Mouse (Mus musculus) CH12.LX (cell line): ENCODE results near the gene Pcsk7.

ENCODE experiments used
- CHD2 ChIP-seq: IDR thresholded peaks from 2 replicates; pipeline ENCODE4 v1.6.1; 2011; ENCODE audit warnings: low read length, improper control_type of control experiment
- CTCF ChIP-seq, 2 experiments: IDR thresholded peaks in 1 of 2; conservative IDR thresholded peaks in 1 of 2; 2 replicates each; pipeline ENCODE4 v1.5.1; 2011 to 2012; ENCODE audit warnings: low read depth in 2 of 2, low read length in 2 of 2, improper control_type of control experiment in 1 of 2, inconsistent platforms in 1 of 2, mild to moderate bottlenecking in 1 of 2, moderate library complexity in 1 of 2
- HCFC1 ChIP-seq: IDR thresholded peaks from 2 replicates; pipeline ENCODE4 v1.6.1; 2012; ENCODE audit warnings: low read depth, mild to moderate bottlenecking, inconsistent platforms, low read length, improper control_type of control experiment
- KAT2A ChIP-seq: IDR thresholded peaks from 2 replicates; pipeline ENCODE4 v1.6.1; 2012; ENCODE audit warnings: low read length, improper control_type of control experiment, inconsistent platforms; ENCODE audit not compliant: insufficient replicate concordance
- MAFK ChIP-seq: IDR thresholded peaks from 2 replicates; pipeline ENCODE4 v1.6.1; 2011; ENCODE audit warnings: low read length, improper control_type of control experiment; ENCODE audit not compliant: insufficient replicate concordance
- MAX ChIP-seq: IDR thresholded peaks from 2 replicates; pipeline ENCODE4 v1.6.1; 2011; ENCODE audit warnings: low read length, improper control_type of control experiment
- MEF2A ChIP-seq: IDR thresholded peaks from 2 replicates; pipeline ENCODE4 v1.6.1; 2014; ENCODE audit warnings: low read depth, mild to moderate bottlenecking, inconsistent platforms, low read length, improper control_type of control experiment, borderline replicate concordance
- NRF1 ChIP-seq: IDR thresholded peaks from 2 replicates; pipeline ENCODE4 v1.6.1; 2014; ENCODE audit warnings: low read depth, mild to moderate bottlenecking, inconsistent platforms, low read length, improper control_type of control experiment, moderate library complexity
- POLR2A ChIP-seq: IDR thresholded peaks from 2 replicates; pipeline ENCODE4 v1.6.1; 2011; ENCODE audit warnings: low read depth, mild to moderate bottlenecking, improper control_type of control experiment, low read length

- no peak for TF ChIP-seq MAFK
- TF ChIP-seq CTCF (conservative IDR thresholded peaks at IDR 0.05 in 1 of 2, IDR thresholded peaks at IDR 0.05 in 1 of 2; ENCODE audit: low read depth in 2 of 2, low read length in 2 of 2) = no peak
- no peak for TF ChIP-seq POLR2A
- TF ChIP-seq HCFC1 = no peak
- no peak for TF ChIP-seq KAT2A
- TF ChIP-seq MEF2A = no peak
- no peak for TF ChIP-seq MAX
- TF ChIP-seq CHD2 = no peak
- no peak for TF ChIP-seq NRF1
Measured at GRCm38 (mm10) chr9:45946872-45947183, 40.5 kb downstream of the Pcsk7 start.
